Mouse (Mus musculus): ENCODE measurements around the gene Nol6.

- no peak for TF ChIP-seq POLR2A (IDR thresholded peaks at IDR 0.05; ENCODE audit: control insufficient read depth, low read depth, low read length)
- TF ChIP-seq CTCF (IDR thresholded peaks at IDR 0.05; ENCODE audit: control insufficient read depth, insufficient read depth, insufficient replicate concordance, low read depth, low read length) = peak; percentile 38; the same call in 1 of the 2 replicates
These were observed 5.2 kb upstream of the Nol6 start for GRCm38 (mm10) chr4:41129406-41129805.

Measured in testis, adult 2 months (tissue).